Mouse (Mus musculus) CD4-positive helper T cell, adult 2 months (primary cell): ENCODE data around the gene Tspan5.

Source experiments
- DNase-seq: peaks from one replicate; pipeline ENCODE4 v3.0.0-alpha.2; 2012; ENCODE audit warnings: low read depth, missing footprints, low spot score

Gene Tspan5

DNA sequence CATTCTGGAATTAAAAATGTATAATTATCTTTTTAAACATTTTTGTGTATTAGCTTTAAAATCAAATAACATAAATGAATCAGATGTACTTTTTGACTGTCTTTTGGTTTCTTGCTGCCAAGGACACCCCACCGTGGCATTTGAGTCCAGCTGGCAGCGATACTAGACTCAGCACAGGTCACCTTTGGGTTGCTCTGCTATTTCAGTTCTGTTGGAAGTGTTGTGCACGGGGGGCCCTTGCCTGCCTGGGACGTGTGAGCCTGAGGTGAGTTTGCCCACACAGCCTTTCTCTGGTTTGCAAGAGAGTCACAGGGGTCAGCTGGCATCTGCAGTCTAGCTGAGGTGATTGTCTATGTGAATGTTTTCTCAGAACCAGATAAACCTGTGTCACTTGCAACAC, 65.8 kb downstream of the Tspan5 start:
- DNase-seq, result no peak

DNA sequence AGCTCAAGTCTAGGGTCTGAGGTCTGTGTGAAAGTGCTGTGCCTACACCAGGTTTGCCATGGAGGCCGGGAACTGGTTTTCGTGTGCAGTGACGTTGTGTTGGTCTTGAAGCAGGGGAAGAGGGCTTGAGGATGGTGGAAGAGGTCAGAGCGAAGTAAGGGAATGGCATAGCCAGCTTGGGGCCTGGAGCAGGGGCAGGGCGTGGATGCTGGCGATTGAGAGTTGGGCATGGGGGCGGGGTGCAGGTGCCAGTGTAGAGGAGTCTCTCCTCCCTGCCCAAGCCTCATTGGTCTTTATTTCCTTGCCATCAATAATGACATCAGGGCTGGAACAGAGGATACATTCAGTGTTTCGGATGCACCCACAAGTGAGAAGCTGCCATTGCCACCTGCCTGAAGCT, 67.5 kb downstream of the Tspan5 start:
- no peak for DNase-seq

DNA sequence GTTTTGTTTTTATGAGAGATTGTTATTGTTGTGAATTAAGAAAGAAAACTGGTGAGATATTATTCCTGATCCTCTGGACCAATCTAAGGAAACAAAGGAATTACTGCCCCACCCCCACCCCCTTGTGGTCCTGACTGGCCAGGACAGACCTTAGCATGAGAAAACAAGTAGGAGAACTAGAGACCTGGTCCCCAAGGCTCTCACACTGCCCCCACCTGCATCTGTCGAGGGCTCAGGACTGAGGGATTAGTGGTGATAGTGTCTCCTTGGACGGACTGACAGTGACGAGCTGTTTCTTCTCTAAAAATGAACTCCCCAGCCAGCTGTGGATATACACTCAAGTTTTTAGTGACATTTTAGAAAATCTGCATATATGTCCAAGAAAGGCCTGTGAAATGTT, 70.6 kb downstream of the Tspan5 start:
- no peak for DNase-seq

- DNase-seq, result peak; percentile 11
Measured at GRCm38 (mm10) chr3:138813139-138813810, 71.3 kb downstream of the Tspan5 start.

GRCm38 (mm10) chr3:138814457-138814856, 72.5 kb downstream of the Tspan5 start:
- DNase-seq, result no peak

DNA sequence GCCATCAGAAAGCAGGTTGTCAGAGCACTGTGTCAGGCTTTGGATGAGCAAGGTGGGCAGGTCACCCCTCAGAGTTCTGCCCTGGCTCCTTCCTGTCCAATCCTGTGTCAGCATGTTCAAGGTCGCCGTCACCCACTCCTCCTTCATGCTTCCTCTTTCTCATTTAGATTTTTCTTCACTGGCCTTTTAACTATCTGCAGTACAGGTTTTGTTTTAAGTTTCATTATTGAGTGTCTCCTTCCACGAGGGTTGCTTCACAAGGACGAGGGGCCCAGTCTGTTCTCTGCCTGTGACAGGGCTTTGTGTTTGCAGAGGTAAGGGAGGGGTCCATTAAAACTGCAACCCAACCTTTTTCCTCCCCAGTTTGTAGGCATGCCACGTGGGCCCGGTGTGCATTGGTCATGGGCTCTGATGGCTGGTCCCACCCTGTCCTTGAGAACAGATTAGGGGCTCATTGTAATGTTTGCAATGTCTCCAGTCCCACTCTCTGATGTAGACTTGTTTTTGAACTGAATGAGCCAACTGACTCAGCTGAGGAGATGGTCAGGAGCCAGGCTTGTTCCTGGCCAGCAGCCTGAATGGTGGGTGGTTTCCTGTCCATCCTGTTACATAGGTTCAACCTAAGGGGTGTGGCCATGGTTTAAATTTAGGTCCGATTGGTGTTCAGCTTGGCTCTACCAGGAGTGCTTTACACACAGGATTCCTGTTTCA, 73.3 kb downstream of the Tspan5 start:
- DNase-seq, result no peak

- no peak for DNase-seq
Measured at GRCm38 (mm10) chr3:138816888-138817656, 75.1 kb downstream of the Tspan5 start.

- DNase-seq, result no peak
Measured at GRCm38 (mm10) chr3:138819862-138820261, 77.9 kb downstream of the Tspan5 start.

DNA sequence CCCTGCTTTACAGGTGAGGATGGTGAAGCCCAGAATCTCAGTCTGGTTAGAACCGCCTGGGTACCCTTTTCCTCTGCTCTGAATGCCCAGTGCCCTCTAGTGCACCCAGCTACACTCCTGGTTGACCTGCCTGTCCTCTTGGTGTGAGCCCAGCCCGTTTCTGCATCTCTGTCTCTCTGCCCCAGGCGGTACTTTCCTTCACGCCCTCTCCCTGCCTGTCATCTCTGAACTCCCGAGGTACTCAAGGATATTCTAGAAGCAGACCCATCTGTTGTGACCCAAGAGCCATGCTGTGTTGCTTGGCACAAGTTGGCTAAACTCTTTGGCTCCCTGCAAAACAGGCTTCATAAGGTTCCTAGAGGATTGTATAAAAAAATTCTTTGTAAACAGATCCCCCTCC, 78.3 kb downstream of the Tspan5 start:
- no peak for DNase-seq

- DNase-seq, result no peak
Measured at GRCm38 (mm10) chr3:138821886-138822445, 80.0 kb downstream of the Tspan5 start.

DNA sequence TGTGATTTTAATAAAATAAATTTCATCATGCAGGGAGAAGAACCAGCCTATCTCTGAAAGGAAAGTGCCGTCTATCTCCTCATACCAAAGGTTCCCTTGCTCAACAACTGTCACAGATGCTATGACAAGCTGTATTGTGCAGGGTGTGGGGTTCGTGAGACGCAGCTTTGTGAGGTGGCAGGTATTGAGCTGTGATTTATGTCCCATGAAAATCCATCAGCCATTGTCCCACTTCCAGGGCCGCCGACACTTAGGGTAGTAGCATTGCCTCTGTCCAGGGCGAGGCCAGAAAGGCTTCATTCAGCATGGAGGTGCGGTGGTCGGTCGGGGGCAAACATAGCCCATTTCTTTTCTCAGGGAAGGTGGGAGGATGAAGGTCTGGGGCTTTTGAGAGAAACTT, 81.9 kb downstream of the Tspan5 start:
- no peak for DNase-seq

- DNase-seq, result no peak
Measured at GRCm38 (mm10) chr3:138825296-138825695, 83.3 kb downstream of the Tspan5 start.

- no peak for DNase-seq
Measured at GRCm38 (mm10) chr3:138826243-138826800, 84.3 kb downstream of the Tspan5 start.

- no peak for DNase-seq
Measured at GRCm38 (mm10) chr3:138832827-138833517, 91.0 kb downstream of the Tspan5 start.

DNA sequence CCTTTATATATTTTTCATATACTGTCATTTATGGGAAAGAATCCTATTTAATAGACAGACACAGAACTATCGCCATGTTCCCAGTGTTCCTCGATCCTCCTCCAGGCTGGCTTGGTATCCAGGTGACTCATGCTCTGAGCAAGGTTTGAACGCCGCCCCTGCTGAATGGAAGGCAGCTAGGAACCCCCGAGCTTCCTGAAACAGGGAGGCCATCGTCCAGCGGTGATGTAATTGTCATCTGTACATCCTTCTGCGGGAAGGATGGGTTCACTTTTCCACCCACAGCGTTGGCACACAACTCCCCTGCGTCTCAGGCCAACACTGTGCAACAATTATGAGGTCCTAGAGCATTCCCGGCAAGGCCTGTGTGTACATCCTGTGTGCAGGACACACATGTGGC, 92.2 kb downstream of the Tspan5 start:
- DNase-seq, result no peak

DNA sequence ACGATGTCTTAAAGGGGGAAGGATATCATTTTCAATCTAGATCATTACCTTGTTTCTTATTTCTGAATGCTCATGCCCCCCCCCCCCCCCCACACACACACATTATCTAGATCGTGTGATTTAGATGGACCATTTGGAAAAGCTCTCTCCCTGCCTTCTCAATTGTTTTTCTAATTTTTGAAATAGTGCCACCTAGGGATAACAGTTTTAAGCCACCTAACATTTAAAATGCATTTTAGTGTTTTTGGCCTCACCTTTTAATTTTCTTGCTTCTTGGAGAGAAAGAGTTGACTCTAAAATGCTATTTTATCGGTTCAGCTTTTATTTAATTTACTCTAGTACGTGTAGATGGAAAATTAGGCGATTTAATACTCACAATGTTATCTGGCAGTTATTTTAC, 94.9 kb downstream of the Tspan5 start:
- no peak for DNase-seq

DNA sequence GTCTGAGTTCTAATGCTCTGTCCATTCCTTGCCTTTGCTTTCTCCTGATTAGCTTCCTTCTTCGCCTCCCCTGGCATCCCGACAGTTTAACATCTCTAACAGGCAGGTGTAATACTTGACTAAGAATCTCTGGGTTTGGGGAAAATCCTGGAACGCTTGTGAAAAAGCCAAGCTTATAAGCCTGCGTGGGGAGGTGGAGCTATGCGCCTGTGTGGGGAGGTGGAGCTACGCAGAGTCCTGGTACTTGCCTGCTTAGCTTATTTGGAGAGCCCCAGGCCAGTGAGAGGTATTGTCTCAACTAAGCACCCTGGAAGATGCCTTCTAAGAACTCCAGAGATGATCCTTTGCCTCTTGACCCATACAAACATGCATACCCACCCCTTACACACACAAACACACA, 95.7 kb downstream of the Tspan5 start:
- DNase-seq, result no peak

DNA sequence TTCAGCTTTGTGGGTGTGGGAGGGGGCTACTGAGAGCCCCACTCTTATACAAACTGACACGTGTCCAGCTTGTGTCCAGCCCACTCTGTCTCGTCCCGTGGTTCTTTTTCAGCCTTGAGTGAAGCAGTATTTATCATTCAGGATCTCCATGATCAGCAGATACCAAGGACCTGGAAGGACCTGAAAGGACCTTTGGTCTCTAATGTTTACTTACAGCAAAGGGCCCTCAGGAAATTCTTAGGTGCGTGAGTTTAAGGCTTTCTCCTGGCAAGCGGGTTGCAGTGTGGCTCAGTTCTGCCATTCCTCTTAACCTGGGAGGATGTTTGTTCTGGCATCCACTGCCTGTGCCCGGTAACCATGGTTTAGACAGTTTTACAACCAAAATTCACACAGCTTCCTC, 97.7 kb downstream of the Tspan5 start:
- DNase-seq, result no peak

DNA sequence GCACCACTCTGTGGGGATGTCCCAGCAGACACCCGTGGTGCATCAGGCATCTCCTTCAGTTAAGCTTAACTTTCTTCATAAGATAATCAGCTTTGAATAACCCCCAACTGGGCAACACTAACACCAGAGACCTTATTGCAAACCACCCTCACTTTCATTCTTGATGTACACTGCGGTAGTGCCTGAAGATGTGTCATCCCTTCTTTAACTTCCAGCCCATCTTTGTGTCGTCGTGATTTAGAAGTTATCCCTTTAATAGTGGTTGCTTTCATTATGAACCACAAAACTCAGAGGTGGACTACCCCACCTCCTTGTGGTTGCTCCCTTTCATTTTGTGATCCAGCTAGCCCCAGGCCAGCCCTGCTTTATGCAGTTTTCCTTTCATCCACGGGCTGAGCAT, 99.3 kb downstream of the Tspan5 start:
- no peak for DNase-seq

- DNase-seq, result no peak
Measured at GRCm38 (mm10) chr3:138843180-138843579, 101.2 kb downstream of the Tspan5 start.

- no peak for DNase-seq
Measured at GRCm38 (mm10) chr3:138843641-138844040, 101.6 kb downstream of the Tspan5 start.
